Mouse (Mus musculus) kidney, adult 8-10 months (tissue): ENCODE measurements around the gene Taf1b.
"Not testable (repeated sequence)": the region's sequence is repeated elsewhere in the genome, so short reads cannot be mapped to it uniquely, and the experiment has no call there.

Experiments
- DNase-seq, 2 experiments: peaks; one replicate each; pipeline ENCODE4 v3.0.0; 2022

The Taf1b gene

DNA sequence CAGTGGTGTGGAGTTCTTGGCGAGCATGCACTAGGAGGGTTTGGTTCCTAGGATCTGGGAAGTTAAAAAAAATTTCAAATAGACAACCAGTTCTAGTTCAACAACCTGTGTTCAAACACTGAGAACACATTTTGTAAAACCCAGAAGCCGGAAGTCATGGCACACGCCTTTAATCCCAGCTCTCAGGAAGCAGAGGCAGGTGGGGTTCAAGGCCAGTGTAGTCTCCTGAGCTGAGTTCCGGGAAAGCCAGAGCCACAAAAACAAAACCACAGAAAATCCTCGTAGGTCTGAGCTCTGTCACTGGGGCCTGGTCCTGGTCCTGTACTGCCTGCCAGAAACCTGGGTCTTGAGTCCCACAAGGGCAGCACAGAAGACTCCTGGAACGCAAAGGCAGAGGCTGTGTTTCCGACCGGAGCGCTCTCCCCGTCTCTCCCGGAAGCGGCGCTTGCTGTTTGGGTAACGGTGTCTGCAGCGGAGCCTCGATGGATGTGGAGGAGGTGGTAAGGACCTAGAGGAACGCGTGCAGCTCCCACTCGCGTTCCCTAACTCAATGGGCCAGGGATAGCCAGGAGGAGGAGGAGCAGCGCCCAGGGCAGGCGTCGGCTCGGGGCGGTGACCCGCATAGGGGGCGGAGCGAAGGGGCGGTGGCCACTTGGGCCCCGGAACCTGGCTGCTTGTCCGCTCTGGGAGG, at the start of gene Taf1b:
Gene Taf1b, plus strand, starts transcription at position 210 of the 691 bp plus-strand sequence.
- peak; percentile 56 to 75 for DNase-seq

GRCm38 (mm10) chr12:24460406-24460805, 37.8 kb upstream of the Taf1b start:
- no peak for DNase-seq

GRCm38 (mm10) chr12:24462121-24462520, 36.0 kb upstream of the Taf1b start:
- DNase-seq = peak in 1 of 2 experiments; percentile 7

DNA sequence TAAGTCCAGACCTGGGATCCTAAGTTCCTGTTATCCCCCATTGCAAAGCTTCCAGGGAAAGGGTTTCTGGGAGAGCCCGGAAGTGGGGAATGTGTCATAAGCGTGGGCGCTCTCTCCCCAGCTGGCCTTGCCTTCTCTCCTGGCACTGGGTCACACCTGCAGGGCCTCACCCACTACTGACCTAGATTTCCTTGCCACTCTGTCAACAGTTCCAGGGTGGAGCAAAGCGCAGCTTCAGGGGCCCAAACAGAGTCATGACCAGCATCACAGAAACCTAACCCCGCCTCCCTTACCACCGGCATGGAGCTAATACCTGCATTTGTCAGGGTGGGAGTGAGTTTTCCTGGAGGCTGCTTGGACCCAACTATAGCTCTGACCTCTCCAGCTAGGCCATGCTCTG, 34.7 kb upstream of the Taf1b start:
- DNase-seq = not testable (repeated sequence)

- DNase-seq = no peak
Observed at GRCm38 (mm10) chr12:24468966-24469365, 29.2 kb upstream of the Taf1b start.

DNA sequence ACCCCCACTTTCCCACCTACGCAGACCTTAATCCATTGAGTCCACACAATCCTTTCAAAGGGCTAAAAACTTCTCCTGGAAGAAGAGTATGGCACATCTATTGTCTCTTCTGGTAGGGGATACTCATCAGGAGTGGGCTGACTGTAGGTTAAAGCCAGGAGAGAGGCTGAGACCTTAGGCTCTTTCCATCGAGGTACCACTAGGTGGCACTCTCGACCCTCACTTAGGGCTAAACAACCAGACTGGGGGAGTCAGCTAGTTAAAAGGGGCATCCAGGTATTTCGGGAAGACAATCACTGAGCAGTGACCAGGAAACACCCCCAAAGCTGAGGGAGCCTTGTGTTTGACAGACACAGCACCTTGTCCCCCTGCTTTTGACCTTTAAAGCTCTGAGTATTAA, 27.2 kb upstream of the Taf1b start:
- DNase-seq = peak; percentile 11 to 44

DNA sequence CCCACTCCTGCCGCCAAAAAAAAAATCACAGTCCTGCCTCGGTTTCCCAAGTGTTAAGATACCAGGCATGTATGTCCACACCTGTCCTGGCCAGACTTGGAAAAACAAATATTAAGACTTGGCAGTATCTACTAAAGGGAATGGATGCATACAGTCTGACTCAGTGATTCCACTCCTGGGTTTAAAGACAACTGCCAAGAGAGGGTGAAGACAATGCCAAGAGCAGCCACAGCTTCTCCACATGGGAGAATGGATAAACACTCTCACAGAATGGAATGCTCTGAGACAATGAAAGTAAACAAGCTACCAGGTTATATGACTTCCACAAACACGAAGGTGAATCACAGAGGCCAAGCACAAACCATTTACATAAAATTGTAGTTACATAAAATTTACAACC, 24.9 kb upstream of the Taf1b start:
- DNase-seq = no peak

DNA sequence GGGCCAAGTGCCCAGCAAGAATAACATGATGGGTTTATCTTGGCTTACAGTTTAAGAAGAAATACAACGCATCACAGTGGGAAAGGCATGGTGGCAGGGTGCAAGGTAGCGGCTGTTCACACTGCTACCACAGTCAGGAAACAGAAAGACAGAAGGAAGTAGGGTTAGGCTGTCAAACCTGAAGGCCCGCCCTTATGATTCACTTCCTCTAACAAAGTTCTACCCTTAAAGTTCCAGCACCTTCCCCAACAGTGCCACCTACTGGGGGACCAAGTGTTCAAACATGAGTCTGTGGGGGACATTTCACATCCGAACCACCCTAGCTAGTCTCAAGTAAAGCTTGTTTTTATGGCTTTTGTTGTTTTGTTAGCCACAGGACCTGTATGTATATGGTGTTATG, 13.2 kb upstream of the Taf1b start:
- DNase-seq = no peak

GRCm38 (mm10) chr12:24486882-24487281, 11.3 kb upstream of the Taf1b start:
- no peak for DNase-seq

DNA sequence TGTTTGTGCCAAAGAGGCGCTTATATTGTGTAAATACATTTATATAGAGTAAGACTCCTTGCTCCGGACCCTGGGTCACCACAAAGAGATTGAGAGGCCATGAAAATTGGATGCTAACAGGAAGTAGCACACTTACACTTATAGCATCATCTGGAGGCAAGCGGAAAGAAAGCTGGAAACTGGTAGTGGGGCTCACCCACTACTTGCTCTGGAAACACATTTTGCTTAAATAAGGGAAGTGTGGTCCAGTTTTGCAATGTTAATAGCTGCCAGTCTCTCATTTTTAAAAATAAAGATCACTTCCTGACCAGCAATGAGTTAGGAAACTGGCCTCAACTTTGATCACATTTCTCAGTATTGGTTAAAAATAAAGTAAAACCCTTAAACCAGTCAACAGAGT, 5.7 kb upstream of the Taf1b start:
- not testable (repeated sequence) for DNase-seq

DNA sequence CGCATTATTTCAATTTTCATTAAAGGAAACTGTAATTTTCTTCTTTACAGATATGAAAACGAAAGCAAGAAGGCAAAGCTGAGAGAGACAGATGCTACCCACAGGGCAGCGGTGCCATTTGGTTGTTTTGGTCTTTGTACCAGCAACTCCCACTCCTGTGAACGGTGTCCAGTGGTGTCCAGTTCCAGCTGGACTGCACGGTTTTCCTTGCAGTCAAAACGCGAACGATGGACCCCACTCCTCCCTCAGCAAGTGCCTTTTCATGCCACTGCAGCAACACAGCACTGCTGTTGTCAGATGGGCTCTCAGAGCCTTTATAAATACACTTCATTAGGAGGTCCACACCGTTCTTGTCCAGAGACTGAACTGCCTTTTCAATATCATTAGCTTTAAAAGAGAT, 5.1 kb upstream of the Taf1b start:
- DNase-seq = no peak

GRCm38 (mm10) chr12:24493412-24493811, 4.7 kb upstream of the Taf1b start:
- DNase-seq = no peak

GRCm38 (mm10) chr12:24494791-24495190, 3.4 kb upstream of the Taf1b start:
- DNase-seq = not testable (repeated sequence)

- peak in 1 of 2 experiments; percentile 5 for DNase-seq
Observed at GRCm38 (mm10) chr12:24498841-24499485, 804 bp downstream of the Taf1b start.

GRCm38 (mm10) chr12:24517118-24517517, 19.0 kb downstream of the Taf1b start:
- DNase-seq = no peak

DNA sequence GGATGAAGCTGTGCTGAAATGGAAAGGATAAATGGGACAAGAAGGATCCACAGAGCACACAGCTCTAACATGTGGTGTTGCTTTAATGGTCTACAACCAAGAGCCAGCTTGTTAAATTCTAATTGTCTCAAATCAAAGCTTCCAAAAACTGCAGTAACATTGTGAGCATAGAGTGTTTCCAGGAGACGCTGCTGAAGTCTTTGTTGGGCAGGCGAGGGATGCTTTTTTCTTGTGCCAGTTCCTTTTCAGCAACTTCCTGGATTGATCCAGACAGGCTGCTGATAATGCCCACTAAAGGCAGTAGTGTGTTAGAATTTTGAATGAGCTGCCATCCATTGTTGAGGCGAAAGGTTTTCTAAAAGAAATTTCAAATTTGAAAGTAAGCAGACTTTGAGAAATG, 22.9 kb downstream of the Taf1b start:
- no peak for DNase-seq

DNA sequence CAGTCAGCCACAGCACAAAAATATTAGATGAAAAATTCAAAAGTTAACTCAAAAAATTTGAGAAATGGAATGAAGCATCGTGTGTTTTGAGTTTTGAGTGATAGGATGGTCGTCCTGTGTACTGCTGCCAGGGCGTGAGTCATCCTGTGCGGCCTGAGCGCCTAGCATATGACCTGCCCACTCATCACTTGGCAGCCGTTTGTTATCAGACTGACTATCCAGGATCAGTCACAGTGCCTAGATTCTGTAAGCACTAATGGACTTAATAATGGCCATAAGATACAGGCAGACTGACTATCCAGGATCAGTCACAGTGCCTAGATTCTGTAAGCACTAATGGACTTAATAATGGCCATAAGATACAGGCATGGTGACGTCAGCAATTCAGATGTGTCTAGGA, 26.9 kb downstream of the Taf1b start:
- not testable (repeated sequence) for DNase-seq

DNA sequence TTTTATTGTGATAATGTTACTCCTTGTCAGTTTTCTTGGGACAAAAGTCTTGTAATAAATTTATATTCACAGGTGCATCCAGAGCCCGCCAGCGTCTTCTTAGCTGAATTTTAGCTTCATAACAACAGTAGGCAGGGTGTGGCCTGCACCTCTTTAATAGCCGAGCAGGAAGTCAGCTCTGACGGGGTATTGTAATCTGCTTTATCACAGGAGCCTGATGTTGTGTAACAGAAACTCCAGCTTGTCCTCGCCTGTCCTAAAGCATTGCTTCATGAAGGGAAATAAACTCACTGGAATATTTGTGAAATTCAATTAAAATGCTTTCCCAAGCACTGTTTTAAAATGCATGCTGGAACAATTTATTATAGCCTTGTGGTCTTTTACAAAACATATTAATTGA, 38.2 kb downstream of the Taf1b start:
- DNase-seq = no peak

DNA sequence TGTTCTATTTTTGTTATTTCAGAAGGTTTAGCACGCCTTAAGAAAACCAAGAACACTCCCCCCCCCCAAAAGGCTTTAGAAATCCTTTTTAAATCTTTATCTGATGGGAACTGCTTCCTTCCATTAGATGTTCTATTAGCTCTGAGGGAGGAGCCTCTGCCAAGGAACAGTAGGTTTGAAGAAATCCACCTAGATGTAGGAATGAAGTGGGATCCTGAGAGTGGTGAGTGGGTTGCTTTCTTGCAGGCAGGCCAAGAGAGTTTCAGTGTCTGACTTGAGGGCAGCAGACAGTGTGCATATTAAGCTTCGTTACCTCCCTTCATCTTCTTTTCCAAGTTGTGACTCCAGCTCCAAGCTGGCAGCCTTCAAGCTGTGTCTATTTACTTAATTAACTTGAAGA, 39.0 kb downstream of the Taf1b start:
- DNase-seq = no peak

DNA sequence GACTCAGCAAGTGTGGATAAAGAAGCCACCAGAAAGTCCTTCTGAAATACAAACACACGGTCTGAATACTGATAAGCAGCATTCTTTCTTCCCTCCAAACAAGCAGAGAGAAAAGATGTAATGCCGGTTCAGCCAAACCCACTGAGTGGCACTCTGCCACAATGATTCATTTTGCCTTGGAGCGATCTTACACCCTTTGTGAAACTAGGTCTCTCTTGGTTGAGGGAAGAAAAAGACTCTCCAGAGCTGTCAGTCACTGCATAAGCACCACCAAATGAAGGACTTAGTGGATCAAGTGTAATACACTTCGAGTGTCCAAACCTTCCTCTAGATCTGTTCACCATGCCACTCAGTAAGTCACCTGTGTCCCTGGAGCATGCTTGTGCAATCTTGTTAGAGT, 39.8 kb downstream of the Taf1b start:
- no peak for DNase-seq

- DNase-seq = no peak
Observed at GRCm38 (mm10) chr12:24541426-24542154, 43.4 kb downstream of the Taf1b start.

DNA sequence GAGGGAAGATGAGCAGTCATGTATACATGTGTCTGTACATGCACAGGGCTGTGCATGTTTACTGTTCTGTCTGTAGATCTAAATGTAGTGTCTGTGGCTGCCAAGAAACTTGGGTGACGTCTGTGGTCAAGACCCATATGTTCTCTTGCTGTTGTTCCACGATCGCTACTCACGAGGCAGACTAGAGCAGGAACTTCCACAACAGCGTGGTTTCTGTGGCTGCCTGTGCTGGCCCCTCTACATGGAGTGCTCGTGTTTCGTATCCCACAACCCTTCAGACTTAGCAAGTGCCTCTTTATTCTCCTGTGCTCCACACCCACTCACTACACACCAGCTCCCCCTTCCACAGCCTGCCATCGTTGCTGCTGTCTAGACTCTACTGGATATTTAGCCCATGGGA, 49.5 kb downstream of the Taf1b start:
- DNase-seq = no peak

GRCm38 (mm10) chr12:24548885-24549284, 50.7 kb downstream of the Taf1b start:
- DNase-seq = no peak

DNA sequence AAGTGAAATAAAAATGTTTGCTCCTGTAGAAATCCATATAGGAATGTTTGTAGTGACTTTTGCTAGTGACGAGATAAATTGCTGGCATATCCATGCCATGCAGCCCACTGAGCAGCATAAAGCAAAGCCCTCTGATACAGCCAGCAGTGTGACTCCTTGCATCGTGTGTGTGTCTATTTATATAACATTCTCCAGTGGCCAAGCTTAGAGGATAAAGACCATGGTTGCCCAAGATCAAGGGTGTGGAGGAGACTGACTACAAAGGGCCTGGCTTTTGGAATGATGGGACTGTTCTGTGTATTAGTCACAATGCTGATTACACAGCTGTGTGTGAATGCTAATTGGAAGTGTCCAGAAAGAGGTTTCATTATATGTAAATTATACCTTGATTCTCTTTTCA, 54.4 kb downstream of the Taf1b start:
- no peak for DNase-seq
